ENCODE assay signal across 8 mouse cellular contexts in the genomic region with DNA sequence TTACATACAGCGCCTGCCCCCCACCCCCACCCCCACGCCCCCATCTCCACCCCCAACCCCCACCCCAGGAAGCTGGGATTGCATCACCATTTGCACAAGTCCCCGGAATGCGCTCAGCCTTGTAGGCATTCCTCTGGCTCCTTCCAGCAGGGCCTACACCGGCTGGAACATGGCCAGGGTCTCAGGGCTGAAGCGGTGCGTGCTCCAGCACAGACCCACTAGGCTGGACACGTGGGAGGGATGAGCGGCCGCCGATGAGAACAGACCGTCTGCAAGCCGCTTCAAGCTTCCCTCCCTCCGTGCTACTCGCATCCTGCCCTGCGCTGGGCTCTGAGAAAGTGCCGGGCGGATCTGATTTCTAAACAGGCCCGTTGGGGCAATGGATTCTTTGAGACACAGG. TPM values are rescaled to one million over a fixed set of nuclear protein-coding genes. Genes with fewer than 3 reads are reported as not detected.
DNase-seq lines count a peak whose midpoint lies in the region; ATAC-seq and TF ChIP-seq lines count a peak whose summit lies in the region.

No protein-coding gene starts in this region.

- H3K4me2 ChIP-seq in forebrain, embryonic 14.5 days (ENCODE audit: low read length) = peak overlapping the region; percentile 47
- peak overlapping the region; percentile 43 for H3K4me2 ChIP-seq in limb, embryonic 11.5 days (ENCODE audit: low read depth, severe bottlenecking)
- H3K4me2 ChIP-seq in stomach, embryonic 16.5 days (ENCODE audit: low read depth, low read length) = peak overlapping the region; percentile 40

- no peak for TF ChIP-seq POLR2A in ES-Bruce4 (IDR thresholded peaks at IDR 0.05; ENCODE audit: insufficient read depth, low read length)

- 2% methylated on average over 19 of the region's 19 CpGs for WGBS in forebrain, embryonic 14.5 days
- under 1% methylated on average over 19 of the region's 19 CpGs for WGBS in hindbrain, embryonic 10.5 days
- WGBS in limb, embryonic 11.5 days = 4% methylated on average over 19 of the region's 19 CpGs
- WGBS in midbrain, embryonic 10.5 days = 3% methylated on average over 19 of the region's 19 CpGs
- 3% methylated on average over 19 of the region's 19 CpGs for WGBS in stomach, embryonic 16.5 days

- H3K36me3 ChIP-seq in ES-Bruce4 (ENCODE audit: control insufficient read depth, insufficient read depth, low read length, poor library complexity, severe bottlenecking) = no peaks in the 10 kb centered on the region
- no peaks in the 10 kb centered on the region for H3K36me3 ChIP-seq in forebrain, embryonic 14.5 days (ENCODE audit: control insufficient read depth, insufficient read depth, low read length)
- peaks cover 4% of the 10 kb centered on the region for H3K36me3 ChIP-seq in hindbrain, embryonic 10.5 days
- no peaks in the 10 kb centered on the region for H3K36me3 ChIP-seq in limb, embryonic 11.5 days (ENCODE audit: control insufficient read depth, insufficient read depth, low read length)
- H3K36me3 ChIP-seq in midbrain, embryonic 10.5 days = peaks cover 5% of the 10 kb centered on the region
- H3K36me3 ChIP-seq in stomach, embryonic 16.5 days (ENCODE audit: control insufficient read depth, insufficient read depth, low read length) = no peaks in the 10 kb centered on the region

- TF ChIP-seq CTCF in ES-Bruce4 (IDR thresholded peaks at IDR 0.05; ENCODE audit: low read depth, low read length) = no peak

- peaks cover 2% of the 10 kb centered on the region for H3K4me1 ChIP-seq in ES-Bruce4 (ENCODE audit: control insufficient read depth, insufficient read depth, low read length)
- H3K4me1 ChIP-seq in forebrain, embryonic 14.5 days (ENCODE audit: control insufficient read depth, insufficient read depth, low read length) = peaks cover 7% of the 10 kb centered on the region
- peaks cover 20% of the 10 kb centered on the region for H3K4me1 ChIP-seq in hindbrain, embryonic 10.5 days (replicated peaks)
- 0 out of 2 replicates have a peak, but pooled peaks cover 2% of the 10 kb centered on the region for H3K4me1 ChIP-seq in limb, embryonic 11.5 days (ENCODE audit: control insufficient read depth, insufficient read depth, low read length)
- H3K4me1 ChIP-seq in midbrain, embryonic 10.5 days = peaks cover 21% of the 10 kb centered on the region
- H3K4me1 ChIP-seq in stomach, embryonic 16.5 days (ENCODE audit: control insufficient read depth, insufficient read depth, low read length) = no peaks in the 10 kb centered on the region; the same call in 1 of the 2 replicates

- H3K27me3 ChIP-seq in ES-Bruce4 (ENCODE audit: control insufficient read depth, insufficient read depth, low read length, poor library complexity, severe bottlenecking) = no peaks in the 10 kb centered on the region
- H3K27me3 ChIP-seq in forebrain, embryonic 14.5 days (replicated peaks; ENCODE audit: control insufficient read depth, insufficient read depth, low read length) = no peaks in the 10 kb centered on the region
- H3K27me3 ChIP-seq in hindbrain, embryonic 10.5 days (ENCODE audit: insufficient read depth, poor library complexity, severe bottlenecking) = peaks cover 54% of the 10 kb centered on the region
- H3K27me3 ChIP-seq in limb, embryonic 11.5 days (ENCODE audit: control insufficient read depth, insufficient read depth, low read length) = 0 out of 2 replicates have a peak, but pooled peaks cover 5% of the 10 kb centered on the region
- H3K27me3 ChIP-seq in midbrain, embryonic 10.5 days (ENCODE audit: low read depth, poor library complexity, severe bottlenecking) = peaks cover 57% of the 10 kb centered on the region
- no peaks in the 10 kb centered on the region for H3K27me3 ChIP-seq in stomach, embryonic 16.5 days (ENCODE audit: control insufficient read depth, insufficient read depth, low read length)

- ATAC-seq in forebrain, embryonic 14.5 days = peak; percentile 69
- no peak for ATAC-seq in limb, embryonic 11.5 days (ENCODE audit: insufficient number of reproducible peaks, low FRiP score, low TSS enrichment, low read depth)
- peak; percentile 83; the same call in 1 of the 2 replicates for ATAC-seq in stomach, embryonic 16.5 days (ENCODE audit: insufficient read depth, low FRiP score)
- ATAC-seq in erythroblast, adult 5-6 weeks (replicated peaks; ENCODE audit: low FRiP score, poor library complexity, severe bottlenecking) = no peak

- TF ChIP-seq EP300 in ES-Bruce4 (IDR thresholded peaks at IDR 0.05; ENCODE audit: insufficient read depth, low read depth, low read length) = no peak

- H3K27ac ChIP-seq in ES-Bruce4 (ENCODE audit: insufficient read depth, low read length) = no peak overlapping the region
- no peak overlapping the region for H3K27ac ChIP-seq in forebrain, embryonic 14.5 days (ENCODE audit: low read depth, low read length)
- H3K27ac ChIP-seq in hindbrain, embryonic 10.5 days = peak overlapping the region; percentile 26; the same call in 1 of the 2 replicates
- no peak overlapping the region for H3K27ac ChIP-seq in limb, embryonic 11.5 days (replicated peaks; ENCODE audit: low read depth, low read length)
- H3K27ac ChIP-seq in midbrain, embryonic 10.5 days (replicated peaks) = peak overlapping the region; percentile 38
- H3K27ac ChIP-seq in stomach, embryonic 16.5 days (ENCODE audit: low read length) = no peak overlapping the region

- peak; percentile 89 for DNase-seq in adrenal gland, postnatal 25 days
- peak; percentile 77 for DNase-seq in forebrain, embryonic 14.5 days (ENCODE audit: low spot score)
- DNase-seq in hindbrain, embryonic 10.5 days (ENCODE audit: low spot score) = peak; percentile 56
- peak; percentile 62 for DNase-seq in limb, embryonic 11.5 days (ENCODE audit: low spot score)
- peak; percentile 52 for DNase-seq in midbrain, embryonic 10.5 days (ENCODE audit: low spot score)

- H3K9me3 ChIP-seq in ES-Bruce4 (replicated peaks; ENCODE audit: control insufficient read depth, insufficient read depth, low read length, poor library complexity, severe bottlenecking) = no peaks in the 10 kb centered on the region
- H3K9me3 ChIP-seq in forebrain, embryonic 14.5 days (replicated peaks; ENCODE audit: control insufficient read depth, low read length) = no peaks in the 10 kb centered on the region
- no peaks in the 10 kb centered on the region for H3K9me3 ChIP-seq in hindbrain, embryonic 10.5 days
- H3K9me3 ChIP-seq in limb, embryonic 11.5 days (ENCODE audit: control insufficient read depth, low read length) = no peaks in the 10 kb centered on the region
- H3K9me3 ChIP-seq in midbrain, embryonic 10.5 days (replicated peaks) = no peaks in the 10 kb centered on the region
- peaks cover 3% of the 10 kb centered on the region; the same call in 1 of the 2 replicates for H3K9me3 ChIP-seq in stomach, embryonic 16.5 days (replicated peaks; ENCODE audit: control insufficient read depth, low read length)

- H3K9ac ChIP-seq in ES-Bruce4 (ENCODE audit: low read depth, poor library complexity, severe bottlenecking) = peak overlapping the region; percentile 66
- H3K9ac ChIP-seq in forebrain, embryonic 14.5 days (ENCODE audit: low read length) = peak overlapping the region; percentile 46
- H3K9ac ChIP-seq in limb, embryonic 11.5 days (ENCODE audit: low read length) = peak overlapping the region; percentile 55; the same call in 1 of the 2 replicates
- peak overlapping the region; percentile 39; the same call in 1 of the 2 replicates for H3K9ac ChIP-seq in stomach, embryonic 16.5 days (ENCODE audit: low read length)

- peak overlapping the region; percentile 72 for H3K4me3 ChIP-seq in ES-Bruce4 (ENCODE audit: low read depth, low read length)
- 0 out of 2 replicates have a peak overlapping the region, but pooled peaks have one; percentile 4 for H3K4me3 ChIP-seq in forebrain, embryonic 14.5 days (ENCODE audit: low read depth, low read length)
- peak overlapping the region; percentile 25 for H3K4me3 ChIP-seq in hindbrain, embryonic 10.5 days
- no peak overlapping the region for H3K4me3 ChIP-seq in limb, embryonic 11.5 days (ENCODE audit: low read depth, low read length)
- peak overlapping the region; percentile 38 for H3K4me3 ChIP-seq in midbrain, embryonic 10.5 days
- H3K4me3 ChIP-seq in stomach, embryonic 16.5 days (replicated peaks; ENCODE audit: low read length) = peak overlapping the region; percentile 11; the same call in 1 of the 2 replicates

RNA-seq across cellular contexts. Expression of a gene that starts 18.2 kb away (rescaled TPM):
- 10.1 and 11.5 TPM in 2 replicates for polyA plus RNA-seq in ES-Bruce4 (2011; ENCODE audit: insufficient read depth, insufficient read length, low read depth, missing spikeins)
- total RNA-seq in adrenal gland, postnatal 25 days (2021) = 7.5 and 9.9 TPM in 2 replicates
- 13.2 and 15.0 TPM in 2 replicates for polyA plus RNA-seq in forebrain, embryonic 14.5 days (2014; fragmentation: Nextera tagmentation; extraction: Ambion mirVana)
- polyA plus RNA-seq in hindbrain, embryonic 10.5 days (2016; fragmentation: Nextera tagmentation; extraction: Ambion mirVana) = 10.4 and 11.9 TPM in 2 replicates
- 10.2 and 11.0 TPM in 2 replicates for polyA plus RNA-seq in limb, embryonic 11.5 days (2014; fragmentation: Nextera tagmentation; extraction: Ambion mirVana)
- 10.7 and 12.9 TPM in 2 replicates for polyA plus RNA-seq in midbrain, embryonic 10.5 days (2016; fragmentation: Nextera tagmentation; extraction: Ambion mirVana)
- 9.9 and 11.0 TPM in 2 replicates for polyA plus RNA-seq in stomach, embryonic 16.5 days (2015; fragmentation: Nextera tagmentation; extraction: Ambion mirVana)
- total RNA-seq in erythroblast, adult 5-6 weeks (2015; ENCODE audit: low replicate concordance) = 39.8 and 54.5 TPM in 2 replicates
- total RNA-seq in erythroblast, adult 5-6 weeks (2017; ENCODE audit: low replicate concordance) = 64.6 and 70.5 TPM in 2 replicates

RNA-seq across cellular contexts. Expression of a gene that starts 27.6 kb away (rescaled TPM):
- polyA plus RNA-seq in ES-Bruce4 (2011; ENCODE audit: insufficient read depth, insufficient read length, low read depth, missing spikeins) = 0.55 and 0.78 TPM in 2 replicates
- total RNA-seq in adrenal gland, postnatal 25 days (2021) = not detected in 2 replicates
- polyA plus RNA-seq in forebrain, embryonic 14.5 days (2014; fragmentation: Nextera tagmentation; extraction: Ambion mirVana) = not detected in 2 replicates
- 0.27 and 0.60 TPM in 2 replicates for polyA plus RNA-seq in hindbrain, embryonic 10.5 days (2016; fragmentation: Nextera tagmentation; extraction: Ambion mirVana)
- not detected in 2 replicates for polyA plus RNA-seq in limb, embryonic 11.5 days (2014; fragmentation: Nextera tagmentation; extraction: Ambion mirVana)
- 0.07 TPM in 1 of 2 replicates, not detected in the other for polyA plus RNA-seq in midbrain, embryonic 10.5 days (2016; fragmentation: Nextera tagmentation; extraction: Ambion mirVana)
- polyA plus RNA-seq in stomach, embryonic 16.5 days (2015; fragmentation: Nextera tagmentation; extraction: Ambion mirVana) = 0.26 and 0.31 TPM in 2 replicates
- total RNA-seq in erythroblast, adult 5-6 weeks (2015; ENCODE audit: low replicate concordance) = not detected in 2 replicates
- not detected in 2 replicates for total RNA-seq in erythroblast, adult 5-6 weeks (2017; ENCODE audit: low replicate concordance)

RNA-seq across cellular contexts. Expression of a gene that starts 42.3 kb away (rescaled TPM):
- polyA plus RNA-seq in ES-Bruce4 (2011; ENCODE audit: insufficient read depth, insufficient read length, low read depth, missing spikeins) = not detected in 2 replicates
- not detected in 2 replicates for total RNA-seq in adrenal gland, postnatal 25 days (2021)
- polyA plus RNA-seq in forebrain, embryonic 14.5 days (2014; fragmentation: Nextera tagmentation; extraction: Ambion mirVana) = 0.27 TPM in 1 of 2 replicates, not detected in the other
- 13.2 and 14.3 TPM in 2 replicates for polyA plus RNA-seq in hindbrain, embryonic 10.5 days (2016; fragmentation: Nextera tagmentation; extraction: Ambion mirVana)
- 13.5 and 13.9 TPM in 2 replicates for polyA plus RNA-seq in limb, embryonic 11.5 days (2014; fragmentation: Nextera tagmentation; extraction: Ambion mirVana)
- 13.4 and 14.5 TPM in 2 replicates for polyA plus RNA-seq in midbrain, embryonic 10.5 days (2016; fragmentation: Nextera tagmentation; extraction: Ambion mirVana)
- 16.6 and 17.6 TPM in 2 replicates for polyA plus RNA-seq in stomach, embryonic 16.5 days (2015; fragmentation: Nextera tagmentation; extraction: Ambion mirVana)
- 294 and 312 TPM in 2 replicates for total RNA-seq in erythroblast, adult 5-6 weeks (2015; ENCODE audit: low replicate concordance)
- total RNA-seq in erythroblast, adult 5-6 weeks (2017; ENCODE audit: low replicate concordance) = 420 and 452 TPM in 2 replicates

Comparison
In these comparisons a context has a peak if more than half of its experiments do, and no peak if none do; other contexts are left out.
1. H3K27ac ChIP-seq: peak in hindbrain, embryonic 10.5 days (single experiment) and midbrain, embryonic 10.5 days (single experiment); none in ES-Bruce4 (single experiment), forebrain, embryonic 14.5 days (single experiment), limb, embryonic 11.5 days (single experiment) and stomach, embryonic 16.5 days (single experiment).
2. ATAC-seq: peak in forebrain, embryonic 14.5 days (single experiment) and stomach, embryonic 16.5 days (single experiment); none in limb, embryonic 11.5 days (single experiment) and erythroblast, adult 5-6 weeks (single experiment).
3. RNA of a gene that starts 42.3 kb away (polyA plus RNA-seq): 16.6 to 17.6 TPM in stomach, embryonic 16.5 days, 13.2 to 14.3 TPM in hindbrain, embryonic 10.5 days, 13.5 to 13.9 TPM in limb, embryonic 11.5 days and 13.4 to 14.5 TPM in midbrain, embryonic 10.5 days; not detected in ES-Bruce4 and 0.27 TPM in forebrain, embryonic 14.5 days; every median in the first group is over 10 times any median in the second.
4. Peak in every context shown above with its lines, with median percentiles within 50 percentile points of each other: H3K9ac ChIP-seq, DNase-seq and H3K4me2 ChIP-seq.